Mouse (Mus musculus): ENCODE measurements around the gene Rundc3b.

DNA sequence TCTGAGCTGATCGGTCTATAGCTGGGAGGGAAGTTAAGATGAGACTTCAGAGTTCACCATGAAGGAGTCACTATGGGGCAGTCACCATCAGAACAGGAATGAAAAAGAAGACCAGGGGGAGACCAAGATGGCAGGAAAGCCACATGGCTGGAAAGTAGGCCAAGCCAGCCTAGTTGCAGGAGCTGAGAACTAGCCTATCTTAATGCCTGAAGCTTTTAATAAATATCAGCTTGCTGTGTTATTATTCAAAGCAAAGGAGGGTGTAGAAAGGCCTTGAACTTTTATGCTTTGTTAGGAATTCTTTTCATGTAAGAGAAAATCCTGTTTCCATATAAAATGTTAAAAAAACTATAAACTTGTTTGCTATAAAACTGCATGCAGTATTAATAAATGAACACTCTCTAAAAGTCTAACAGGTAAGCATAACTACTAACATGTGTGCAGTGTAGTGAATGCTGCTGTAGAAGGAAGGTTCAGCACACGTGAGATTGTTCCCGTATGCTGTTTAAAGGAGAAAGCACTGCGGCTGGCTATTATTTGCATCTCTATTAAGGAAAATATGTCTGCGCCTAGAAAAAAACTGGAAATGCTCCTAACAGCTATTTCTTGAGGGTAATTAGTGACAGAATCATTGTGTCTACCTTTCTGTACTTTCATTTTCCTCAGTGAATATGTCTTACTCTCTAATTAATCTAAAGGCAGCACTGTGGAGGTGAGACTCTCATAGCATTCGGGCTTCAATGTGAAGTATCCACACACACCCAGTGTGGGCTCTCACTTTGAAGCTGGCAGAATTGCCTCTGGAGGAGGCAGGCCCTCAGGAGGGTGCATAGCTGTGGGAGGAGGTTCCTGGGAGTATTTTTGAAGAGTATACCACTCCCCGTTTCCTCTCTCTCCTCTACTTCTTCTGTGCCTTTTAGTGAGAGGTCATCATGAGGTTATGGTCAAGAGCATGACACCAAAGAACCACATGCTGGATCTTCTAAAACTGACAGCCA lies 81.3 kb downstream of the Rundc3b start:
- TF ChIP-seq CTCF (IDR thresholded peaks at IDR 0.05; ENCODE audit: control insufficient read depth, insufficient read depth, insufficient replicate concordance, low read depth, low read length) (no peak), POLR2A (IDR thresholded peaks at IDR 0.05; ENCODE audit: control insufficient read depth, low read depth, low read length) (no peak)
